Mouse (Mus musculus) adrenal gland, postnatal 36 days (tissue): ENCODE measurements around the gene Prrg2. TPM values are rescaled to one million over a fixed set of nuclear protein-coding genes. Genes with fewer than 3 reads are reported as not detected.
A peak's percentile ranks its signal among the peaks of the same experiment; 100 is the strongest.
"Not testable (repeated sequence)": the region's sequence is repeated elsewhere in the genome, so short reads cannot be mapped to it uniquely, and the experiment has no call there.

ENCODE experiments used
- DNase-seq, 2 experiments: peaks; one replicate each; pipeline ENCODE4 v3.0.0; 2021; ENCODE audit warnings: mixed read lengths in 1 of 2
- long read RNA-seq, 2 experiments: library from polyadenylated mRNA; stranded (forward); transcript quantifications; one replicate each; pipeline ENCODE4 v2.0.0; 2021; ENCODE audit warnings: borderline sequencing depth in 2 of 2
- total RNA-seq, 2 experiments: library from RNA; stranded (reverse); gene quantifications; 2 replicates each; pipeline ENCODE4 v1.2.3; 2021

Prrg2 gene
- 10 to 100 TPM; 18.1 to 20.5 TPM for total RNA-seq
- long read RNA-seq, experiment 1, transcript Prrg2-208 (8 exons, 1,623 nt) = major isoform, 6 of 29 reads
- long read RNA-seq, experiment 1, partial matches to known transcripts = 2 of 29 reads
- long read RNA-seq, experiment 1, other reads (novel, unspliced or antisense) = 18 of 29 reads
- long read RNA-seq, experiment 2, transcript Prrg2-201 (7 exons, 1,295 nt) = major isoform, 5 of 24 reads
- long read RNA-seq, experiment 2, partial matches to known transcripts = 1 of 24 reads
- long read RNA-seq, experiment 2, other reads (novel, unspliced or antisense) = 14 of 24 reads

GRCm38 (mm10) chr7:45062239-45062835, at the start of gene Prrg2, which contains the start of gene Nosip:
Prrg2 (minus strand) TSS chr7:45062677.
Nosip (plus strand) TSS chr7:45062429.
- DNase-seq = peak; percentile 93 to 94

GRCm38 (mm10) chr7:45111940-45112339, 49.5 kb upstream of the Prrg2 start:
- DNase-seq = no peak

GRCm38 (mm10) chr7:45110089-45110488, 47.6 kb upstream of the Prrg2 start:
- not testable (repeated sequence) for DNase-seq

- no peak for DNase-seq
These were observed 44.7 kb upstream of the Prrg2 start for GRCm38 (mm10) chr7:45107052-45107645.

GRCm38 (mm10) chr7:45106441-45106840, 44.0 kb upstream of the Prrg2 start:
- DNase-seq = no peak

GRCm38 (mm10) chr7:45105491-45105890, 43.0 kb upstream of the Prrg2 start:
- no peak for DNase-seq

GRCm38 (mm10) chr7:45104941-45105340, 42.5 kb upstream of the Prrg2 start:
- no peak for DNase-seq

GRCm38 (mm10) chr7:45103652-45104180, 41.2 kb upstream of the Prrg2 start, which contains the start of gene Fcgrt:
Fcgrt (minus strand) TSS chr7:45103851.
- peak; percentile 93 to 94 for DNase-seq

- peak in 1 of 2 experiments; percentile 53 for DNase-seq
These were observed 40.6 kb upstream of the Prrg2 start for GRCm38 (mm10) chr7:45102940-45103585.

GRCm38 (mm10) chr7:45102441-45102840, 40.0 kb upstream of the Prrg2 start:
- no peak for DNase-seq

GRCm38 (mm10) chr7:45100046-45100445, 37.6 kb upstream of the Prrg2 start:
- peak; percentile 66 to 72 for DNase-seq

GRCm38 (mm10) chr7:45098541-45099240, 36.2 kb upstream of the Prrg2 start:
- DNase-seq = no peak

GRCm38 (mm10) chr7:45097479-45097878, 35.0 kb upstream of the Prrg2 start:
- DNase-seq = no peak

GRCm38 (mm10) chr7:45095965-45096364, 33.5 kb upstream of the Prrg2 start:
- not testable (repeated sequence) for DNase-seq

- no peak for DNase-seq
These were observed 32.9 kb upstream of the Prrg2 start for GRCm38 (mm10) chr7:45095367-45095766.

- DNase-seq = no peak
These were observed 31.6 kb upstream of the Prrg2 start for GRCm38 (mm10) chr7:45094121-45094520.

GRCm38 (mm10) chr7:45093516-45093905, 31.0 kb upstream of the Prrg2 start:
- DNase-seq = no peak

- no peak for DNase-seq
These were observed 30.5 kb upstream of the Prrg2 start for GRCm38 (mm10) chr7:45092828-45093515.

- DNase-seq = peak; percentile 75 to 86
These were observed 29.6 kb upstream of the Prrg2 start, which contains the start of gene Rcn3 for GRCm38 (mm10) chr7:45092048-45092447. Rcn3 (minus strand) TSS chr7:45092221.

- no peak for DNase-seq
These were observed 28.8 kb upstream of the Prrg2 start for GRCm38 (mm10) chr7:45091001-45091990.
